Mouse (Mus musculus) liver, adult (tissue): ENCODE measurements at regions not wholly inside any gene's neighbourhood (a gene's known extent, or its start where the extent isn't known, plus 50 kb on each side); places are given as distances from the start of the nearest gene placed in this dataset.
A peak's percentile ranks its signal among the peaks of the same experiment; 100 is the strongest.

Experiments used
- GATA4 ChIP-seq: IDR thresholded peaks from 2 replicates; pipeline ENCODE4 v1.6.1; 2014; ENCODE audit warnings: mild to moderate bottlenecking, low read length; ENCODE audit not compliant: insufficient replicate concordance

- TF ChIP-seq GATA4: no peak
Measured at GRCm38 (mm10) chr19:21053597-21054544, 99.9 kb upstream of the Tmc1 start.

- no peak for TF ChIP-seq GATA4
Measured at GRCm38 (mm10) chr19:21052771-21053170, 98.8 kb upstream of the Tmc1 start.

- no peak for TF ChIP-seq GATA4
Measured at GRCm38 (mm10) chr19:21051872-21052271, 97.9 kb upstream of the Tmc1 start.

GRCm38 (mm10) chr19:21050994-21051721, 97.2 kb upstream of the Tmc1 start:
- TF ChIP-seq GATA4: no peak

GRCm38 (mm10) chr19:21049301-21049700, 95.3 kb upstream of the Tmc1 start:
- no peak for TF ChIP-seq GATA4

GRCm38 (mm10) chr19:21045565-21045964, 91.6 kb upstream of the Tmc1 start:
- TF ChIP-seq GATA4: no peak

- no peak for TF ChIP-seq GATA4
Measured at GRCm38 (mm10) chr19:21043958-21044357, 90.0 kb upstream of the Tmc1 start.

GRCm38 (mm10) chr19:21042536-21042935, 88.5 kb upstream of the Tmc1 start:
- TF ChIP-seq GATA4: no peak

GRCm38 (mm10) chr19:21037448-21038077, 83.6 kb upstream of the Tmc1 start:
- TF ChIP-seq GATA4: no peak; the same call in 1 of the 2 replicates

- 0 out of 2 replicates have a peak, but pooled peaks have one; percentile 23 for TF ChIP-seq GATA4
Measured at GRCm38 (mm10) chr19:21036507-21037425, 82.8 kb upstream of the Tmc1 start.

GRCm38 (mm10) chr19:21035505-21035904, 81.5 kb upstream of the Tmc1 start:
- no peak for TF ChIP-seq GATA4

GRCm38 (mm10) chr19:21033991-21034390, 80.0 kb upstream of the Tmc1 start:
- no peak for TF ChIP-seq GATA4

- TF ChIP-seq GATA4: no peak
Measured at GRCm38 (mm10) chr19:21032558-21032957, 78.6 kb upstream of the Tmc1 start.

- TF ChIP-seq GATA4: no peak
Measured at GRCm38 (mm10) chr19:21031768-21032308, 77.8 kb upstream of the Tmc1 start.
